Mouse (Mus musculus): Measurements from ENCODE around the gene Lhfpl2.
A peak's percentile ranks its signal among the peaks of the same experiment; 100 is the strongest.

Gene Lhfpl2

DNA sequence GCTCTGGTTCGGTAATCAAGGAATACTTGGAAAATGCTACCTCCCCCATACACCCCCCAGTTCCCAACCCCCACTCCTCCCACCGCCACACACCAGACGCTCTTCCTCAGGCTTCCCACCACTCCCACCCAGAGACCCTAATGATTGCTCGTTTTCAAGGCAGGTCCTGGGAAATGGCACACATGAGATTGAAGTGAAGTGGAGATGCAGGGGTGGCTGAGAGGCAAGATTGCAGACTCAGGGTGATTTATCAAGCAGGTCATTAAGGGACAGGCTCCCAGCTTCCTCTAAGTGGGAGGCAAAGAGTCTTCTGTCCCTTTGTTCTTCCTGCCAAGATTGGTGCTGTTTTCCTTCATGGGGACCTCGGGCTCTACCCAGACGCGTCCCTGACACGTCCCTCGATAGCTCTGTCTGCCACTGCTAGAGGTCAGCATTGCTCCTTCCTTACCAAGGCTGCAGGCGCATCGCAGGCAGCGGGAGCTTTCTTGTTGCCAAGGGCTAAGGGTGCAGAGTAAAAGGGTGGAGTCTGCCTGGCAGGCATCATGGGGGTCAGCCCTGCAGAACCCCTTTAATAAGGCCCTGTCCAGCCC is 85.6 kb downstream of the Lhfpl2 start:
- peak; percentile 45 to 62 for DNase-seq

GRCm38 (mm10) chr13:94144451-94144850 is 86.9 kb downstream of the Lhfpl2 start:
- no peak for DNase-seq

- peak; percentile 38 to 61 for DNase-seq
Observed at GRCm38 (mm10) chr13:94147257-94147656, 89.7 kb downstream of the Lhfpl2 start.

- DNase-seq, result no peak
Observed at GRCm38 (mm10) chr13:94149006-94149405, 91.4 kb downstream of the Lhfpl2 start.

DNA sequence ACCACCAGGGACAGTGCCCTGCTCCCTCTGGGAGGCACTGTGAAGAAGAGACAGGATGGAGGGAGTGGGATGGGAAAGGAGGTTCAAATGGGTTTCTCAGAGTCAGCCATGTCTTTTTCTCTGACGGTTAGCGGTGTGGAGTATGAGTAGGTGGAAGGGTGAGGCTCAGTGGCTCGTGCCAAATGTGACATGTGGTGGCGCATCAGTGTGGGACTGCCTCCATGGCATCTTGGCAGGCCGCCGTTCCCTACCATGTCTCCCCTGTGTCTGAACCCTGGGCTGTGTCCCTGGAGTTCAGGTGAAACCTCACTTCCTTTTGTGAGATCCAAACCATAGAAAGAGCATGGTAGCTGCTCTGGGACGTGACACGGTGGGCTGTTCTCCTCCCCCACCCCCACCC is 92.2 kb downstream of the Lhfpl2 start:
- DNase-seq, result no peak

DNA sequence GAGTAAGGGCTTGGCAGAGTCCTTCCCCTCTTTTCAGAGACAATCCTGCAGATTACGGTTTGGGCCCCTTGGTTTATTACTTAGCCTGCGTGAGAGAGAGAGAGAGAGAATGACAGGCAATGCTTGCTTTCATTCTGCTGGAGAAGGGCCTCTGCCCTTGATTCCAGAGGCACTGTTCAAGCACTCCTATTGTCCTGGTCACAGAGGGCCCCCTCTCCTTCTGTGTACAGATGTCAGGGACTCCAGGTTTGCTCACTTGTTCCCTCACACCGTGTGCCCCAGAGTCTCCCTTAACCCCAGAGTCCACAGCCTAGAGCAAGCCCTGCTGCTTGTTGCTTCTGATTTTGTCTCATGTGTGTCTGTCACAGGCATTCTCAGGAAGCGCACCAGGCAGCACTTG is 93.7 kb downstream of the Lhfpl2 start:
- DNase-seq, result no peak

DNA sequence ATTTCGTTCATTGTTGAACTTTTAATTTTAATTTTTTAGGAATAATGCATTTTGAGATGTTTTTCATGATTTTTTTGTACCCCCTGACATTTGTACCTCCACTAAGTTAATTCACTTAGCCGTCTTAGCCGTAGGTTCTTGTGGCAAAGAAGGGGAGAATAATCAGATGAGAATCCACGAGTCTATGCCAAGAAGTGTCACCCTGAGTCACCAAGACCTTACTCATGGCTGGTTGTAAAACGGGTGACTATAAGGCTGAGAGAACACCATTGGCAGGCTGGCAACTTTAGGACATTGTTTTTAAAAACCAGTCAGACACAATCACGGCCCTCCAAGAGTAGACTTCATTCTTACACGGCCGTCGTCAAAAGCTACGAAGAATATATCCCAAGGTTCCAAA is 95.2 kb downstream of the Lhfpl2 start:
- DNase-seq, result no peak

GRCm38 (mm10) chr13:94153658-94154057 is 96.1 kb downstream of the Lhfpl2 start:
- no peak for DNase-seq

DNA sequence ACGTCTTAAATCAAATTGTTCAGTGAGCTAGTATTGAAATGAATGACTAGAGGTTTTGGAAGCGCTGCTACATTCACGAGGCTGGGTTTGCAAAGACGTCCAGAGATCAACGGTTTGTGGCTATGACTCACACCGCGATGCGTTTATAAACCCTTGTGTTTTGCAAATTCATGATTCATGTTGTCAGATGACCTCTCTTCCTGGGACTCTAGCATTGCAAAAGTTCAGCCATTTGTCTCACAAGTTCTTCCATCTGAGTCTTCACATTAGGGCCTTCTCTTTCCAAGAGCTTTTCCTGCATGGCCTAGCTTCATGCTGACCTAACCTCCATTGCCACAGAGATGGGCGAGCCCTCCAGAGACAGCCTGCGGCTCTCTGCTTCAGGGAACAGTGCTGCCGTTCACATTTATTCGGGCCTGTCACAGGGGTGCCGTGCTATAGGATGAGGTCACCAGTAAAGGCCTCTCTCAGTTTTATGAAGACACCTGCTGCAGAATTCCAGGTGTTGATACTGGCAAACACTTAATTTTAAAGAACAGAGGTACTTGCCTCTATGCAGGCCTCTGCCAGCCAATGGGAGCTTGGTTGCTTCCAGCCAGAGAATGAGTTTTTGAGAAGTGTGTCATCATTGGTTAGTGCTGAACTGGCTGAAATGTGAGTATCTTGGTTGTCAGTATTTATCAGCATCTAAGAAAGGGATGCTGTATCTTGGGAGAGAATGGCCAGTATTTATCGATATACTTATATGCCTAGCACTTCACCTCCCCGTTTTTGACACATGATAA is 97.1 kb downstream of the Lhfpl2 start:
- no peak for DNase-seq

DNA sequence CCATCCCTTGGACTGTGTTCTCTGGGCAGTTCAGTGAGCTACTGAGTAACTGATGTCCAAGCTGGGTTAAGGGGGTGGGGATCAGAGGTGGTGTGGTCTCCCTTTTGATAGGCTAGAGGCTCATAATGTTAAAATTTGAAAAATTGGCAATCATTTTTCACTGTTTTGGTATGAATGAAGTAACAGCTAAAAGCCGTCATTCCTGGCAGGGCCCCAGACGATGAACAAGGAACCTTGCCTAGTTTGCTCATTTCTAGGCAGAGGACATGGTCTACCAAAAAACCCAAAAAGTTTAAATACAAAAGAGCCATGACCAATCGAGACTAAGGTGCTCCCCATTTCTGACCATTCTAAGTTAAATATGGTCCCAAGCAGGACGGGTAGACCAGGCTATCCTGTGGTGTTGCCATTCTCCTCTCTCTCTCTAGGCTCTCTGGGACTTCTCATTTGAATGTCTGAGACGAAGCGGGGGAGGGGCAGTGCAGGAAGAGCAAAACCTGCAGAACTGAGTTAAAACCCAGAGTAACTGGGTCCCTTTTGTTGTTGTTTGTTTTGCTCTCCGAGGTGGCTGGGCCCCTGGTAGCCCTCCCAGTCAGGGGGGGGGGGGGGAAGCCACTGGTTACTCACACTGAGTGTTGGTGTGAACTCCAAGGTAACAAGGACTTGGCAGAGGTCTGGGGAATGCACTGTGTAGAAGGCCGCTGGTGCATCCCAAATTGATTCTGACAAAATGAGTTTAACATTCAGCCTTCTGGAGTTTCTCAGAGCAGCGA is 98.2 kb downstream of the Lhfpl2 start:
- DNase-seq, result no peak

DNA sequence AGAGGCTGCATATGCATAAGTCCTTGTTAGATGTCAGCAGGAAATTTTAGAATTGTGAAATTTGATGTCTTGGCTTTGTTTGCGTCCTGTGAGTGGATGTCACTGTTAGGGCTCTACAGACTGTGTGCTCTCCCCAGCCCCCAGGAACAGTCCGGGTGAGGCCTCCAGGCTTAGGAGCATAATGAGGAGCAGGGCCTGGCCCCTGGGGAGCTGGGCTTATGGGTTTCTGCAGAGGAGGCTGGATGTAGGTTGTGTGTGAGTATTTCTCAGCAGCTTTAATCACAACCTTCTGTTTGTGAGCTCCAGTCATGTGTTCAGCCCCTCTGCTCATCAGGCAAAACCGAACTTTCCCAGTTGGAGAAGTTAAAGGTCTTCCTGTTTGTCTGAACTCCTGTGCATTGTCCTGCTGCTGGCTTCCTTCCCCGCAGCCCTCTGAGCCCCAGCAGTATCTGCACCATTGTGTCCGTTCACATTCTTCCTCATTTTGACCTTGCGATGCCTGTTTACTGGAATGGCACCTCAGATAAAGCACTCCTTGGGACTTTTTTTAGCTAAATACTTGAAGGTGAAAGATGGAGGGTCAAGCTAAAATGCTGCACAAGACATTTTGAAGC is 101.4 kb downstream of the Lhfpl2 start:
- DNase-seq, result peak in 1 of 2 experiments; percentile 26

DNA sequence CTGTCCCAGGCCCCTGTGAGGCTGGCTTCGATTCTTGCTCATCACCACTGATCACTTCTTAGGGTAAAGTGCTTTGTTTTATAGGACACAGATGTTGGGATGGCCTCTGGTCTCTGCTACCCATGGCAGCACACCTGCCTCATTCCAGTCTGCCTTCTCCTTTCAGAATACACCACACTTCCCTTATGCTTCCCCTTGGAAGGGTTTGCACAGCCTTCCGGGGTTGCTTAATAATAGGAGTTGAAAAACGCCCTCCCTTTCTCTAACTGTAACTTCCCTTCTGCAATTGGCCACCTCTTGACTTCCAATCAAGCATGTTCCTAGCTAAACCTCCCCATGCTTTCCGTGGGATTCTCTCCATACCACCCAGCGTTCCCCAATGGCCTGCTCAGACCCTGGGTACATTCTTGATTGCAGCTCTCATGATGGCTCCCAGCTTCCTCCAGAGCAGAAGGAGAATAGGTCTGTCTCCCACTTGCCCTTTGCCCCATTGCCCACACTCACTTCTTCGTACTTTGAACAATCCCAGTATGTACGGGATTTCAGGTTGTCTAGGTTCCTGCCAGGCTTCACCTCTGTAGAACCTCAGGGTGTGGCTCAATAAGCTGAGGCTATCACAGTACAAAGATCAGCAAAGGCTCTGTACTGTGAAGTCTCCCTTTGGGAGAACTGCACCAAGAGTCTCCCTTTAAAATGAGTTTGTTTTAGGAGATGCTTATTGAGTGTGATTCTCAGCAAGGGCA is 102.1 kb downstream of the Lhfpl2 start:
- peak; percentile 41 to 65 for DNase-seq

- DNase-seq, result no peak
Observed at GRCm38 (mm10) chr13:94164501-94164900, 106.9 kb downstream of the Lhfpl2 start.

GRCm38 (mm10) chr13:94168319-94168718 is 110.7 kb downstream of the Lhfpl2 start:
- no peak for DNase-seq

GRCm38 (mm10) chr13:94169325-94169916 is 111.8 kb downstream of the Lhfpl2 start:
- DNase-seq, result no peak

DNA sequence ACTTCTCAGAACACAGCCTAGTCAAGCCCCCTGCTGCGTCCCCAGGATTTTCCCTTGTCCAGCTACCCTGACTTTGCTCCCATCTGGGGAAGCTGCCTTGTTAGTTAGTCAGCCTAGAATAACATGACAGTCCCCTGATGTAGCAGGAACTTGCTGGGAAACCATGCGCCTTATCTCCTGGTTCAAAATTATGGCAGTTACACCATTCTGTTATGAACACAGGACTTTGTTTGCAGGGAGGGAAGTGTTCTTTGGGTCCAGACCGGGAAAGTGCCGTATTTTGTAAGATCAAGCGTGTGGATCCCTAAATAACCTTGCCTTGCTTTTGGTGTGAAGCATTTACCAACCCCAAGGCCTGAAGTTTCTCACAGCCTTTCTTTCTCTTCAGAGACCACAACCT is 114.0 kb downstream of the Lhfpl2 start:
- no peak for DNase-seq

- DNase-seq, result peak; percentile 19 to 27
Observed at GRCm38 (mm10) chr13:94172533-94173310, 115.1 kb downstream of the Lhfpl2 start.

GRCm38 (mm10) chr13:94173633-94174576 is 116.3 kb downstream of the Lhfpl2 start:
- peak; percentile 50 to 58 for DNase-seq

GRCm38 (mm10) chr13:94174577-94175279 is 117.1 kb downstream of the Lhfpl2 start:
- no peak for DNase-seq

All from kidney, postnatal 36 days (tissue).